8 mouse cellular contexts compared by ENCODE assay signal in the genomic region with DNA sequence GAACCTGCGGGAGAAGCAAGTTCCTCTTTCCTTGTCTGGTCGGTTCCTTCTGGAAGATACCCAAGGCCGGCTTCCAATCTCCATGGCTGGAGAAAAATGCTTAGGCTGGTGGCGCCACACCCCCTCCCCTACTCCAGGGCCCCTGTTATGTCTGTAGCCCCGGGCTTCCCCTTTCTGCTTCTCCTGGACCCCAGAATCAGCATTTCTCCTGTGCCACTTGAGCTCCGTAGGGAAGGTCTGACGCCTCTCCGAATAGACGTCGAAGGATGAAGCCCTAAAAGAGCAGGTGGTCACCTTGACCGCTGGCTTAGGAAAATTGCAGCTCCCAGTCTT. TPM values are rescaled to one million over a fixed set of nuclear protein-coding genes. Genes with fewer than 3 reads are reported as not detected.
A peak's percentile ranks its signal among the peaks of the same experiment; 100 is the strongest.
DNase-seq lines count a peak whose midpoint lies in the region; ATAC-seq and TF ChIP-seq lines count a peak whose summit lies in the region.

No protein-coding gene starts in this region.

- ATAC-seq in kidney, postnatal 0 days (replicated peaks; ENCODE audit: low FRiP score, low read depth), result no peak; the same call in 1 of the 2 replicates
- peak; percentile 16; the same call in 1 of the 2 replicates for ATAC-seq in embryonic facial prominence, embryonic 13.5 days (ENCODE audit: insufficient number of reproducible peaks, insufficient read depth, low FRiP score, low TSS enrichment, low read depth)
- ATAC-seq in intestine, embryonic 16.5 days, result no peak; the same call in 1 of the 2 replicates

- no peaks in the 10 kb centered on the region for H3K27me3 ChIP-seq in kidney, postnatal 0 days (ENCODE audit: insufficient read depth, low read length)
- peaks cover 6% of the 10 kb centered on the region for H3K27me3 ChIP-seq in embryonic facial prominence, embryonic 13.5 days
- H3K27me3 ChIP-seq in intestine, embryonic 16.5 days (replicated peaks; ENCODE audit: control insufficient read depth, insufficient read depth, low read length), result no peaks in the 10 kb centered on the region
- H3K27me3 ChIP-seq in myocyte (ENCODE audit: control insufficient read depth, insufficient read depth, insufficient read length), result no peaks in the 10 kb centered on the region

- no peak for TF ChIP-seq CTCF in kidney, postnatal 0 days (IDR thresholded peaks at IDR 0.05; ENCODE audit: low read depth)

- no peaks in the 10 kb centered on the region for H3K36me3 ChIP-seq in kidney, postnatal 0 days (ENCODE audit: insufficient read depth, low read length)
- H3K36me3 ChIP-seq in embryonic facial prominence, embryonic 13.5 days, result no peaks in the 10 kb centered on the region
- no peaks in the 10 kb centered on the region for H3K36me3 ChIP-seq in intestine, embryonic 16.5 days (ENCODE audit: control insufficient read depth, insufficient read depth, low read length)
- no peaks in the 10 kb centered on the region for H3K36me3 ChIP-seq in myocyte (ENCODE audit: control insufficient read depth, insufficient read depth)

- peak overlapping the region; percentile 34 for H3ac ChIP-seq in myocyte (ENCODE audit: control insufficient read depth, insufficient read length)

- DNase-seq in kidney, postnatal 0 days (ENCODE audit: low spot score), result no peak
- no peak for DNase-seq in kidney, postnatal 25 days
- DNase-seq in adrenal gland, adult 18-20 months (ENCODE audit: low spot score in 2 of 2), result no peak
- no peak for DNase-seq in gastrocnemius, postnatal 10 days
- DNase-seq in spleen, postnatal 4 days (ENCODE audit: low spot score in 2 of 2), result no peak

- no peak for TF ChIP-seq POLR2A in myocyte (IDR thresholded peaks at IDR 0.05; ENCODE audit: insufficient read length, low read depth)

- WGBS in kidney, postnatal 0 days, result 4% methylated on average over 11 of the region's 11 CpGs
- WGBS in embryonic facial prominence, embryonic 13.5 days, result under 1% methylated on average over 11 of the region's 11 CpGs
- WGBS in intestine, embryonic 16.5 days, result 11% methylated on average over 11 of the region's 11 CpGs

- peak overlapping the region; percentile 71 for H3K9ac ChIP-seq in kidney, postnatal 0 days (ENCODE audit: low read depth, low read length)
- peak overlapping the region; percentile 85 for H3K9ac ChIP-seq in embryonic facial prominence, embryonic 13.5 days
- peak overlapping the region; percentile 69 for H3K9ac ChIP-seq in intestine, embryonic 16.5 days (ENCODE audit: low read depth, low read length)

- no peaks in the 10 kb centered on the region for H3K79me2 ChIP-seq in myocyte (ENCODE audit: control insufficient read depth, insufficient read depth)

- no peaks in the 10 kb centered on the region for H3K9me3 ChIP-seq in kidney, postnatal 0 days (replicated peaks; ENCODE audit: low read length)
- no peaks in the 10 kb centered on the region for H3K9me3 ChIP-seq in embryonic facial prominence, embryonic 13.5 days
- no peaks in the 10 kb centered on the region for H3K9me3 ChIP-seq in intestine, embryonic 16.5 days (ENCODE audit: control insufficient read depth, low read length)

- H3K27ac ChIP-seq in kidney, postnatal 0 days, result 0 out of 2 replicates have a peak overlapping the region, but pooled peaks have one; percentile 8
- H3K27ac ChIP-seq in embryonic facial prominence, embryonic 13.5 days, result peak overlapping the region; percentile 55; the same call in 1 of the 2 replicates
- no peak overlapping the region for H3K27ac ChIP-seq in intestine, embryonic 16.5 days (ENCODE audit: low read length)

- H3K4me1 ChIP-seq in kidney, postnatal 0 days (replicated peaks; ENCODE audit: insufficient read depth, low read length), result peaks cover 19% of the 10 kb centered on the region; the same call in 1 of the 2 replicates
- peaks cover 44% of the 10 kb centered on the region for H3K4me1 ChIP-seq in embryonic facial prominence, embryonic 13.5 days
- H3K4me1 ChIP-seq in intestine, embryonic 16.5 days (ENCODE audit: control insufficient read depth, insufficient read depth, low read length), result peaks cover 25% of the 10 kb centered on the region

- H3K4me2 ChIP-seq in kidney, postnatal 0 days (ENCODE audit: low read length), result peak overlapping the region; percentile 87
- peak overlapping the region; percentile 98 for H3K4me2 ChIP-seq in embryonic facial prominence, embryonic 13.5 days
- peak overlapping the region; percentile 93 for H3K4me2 ChIP-seq in intestine, embryonic 16.5 days (ENCODE audit: low read depth, low read length)
- peak overlapping the region; percentile 98 for H3K4me2 ChIP-seq in myocyte (ENCODE audit: low read depth)

- H3K4me3 ChIP-seq in kidney, postnatal 0 days (replicated peaks; ENCODE audit: low read depth, low read length), result peak overlapping the region; percentile 60
- H3K4me3 ChIP-seq in embryonic facial prominence, embryonic 13.5 days, result peak overlapping the region; percentile 72
- peak overlapping the region; percentile 66 for H3K4me3 ChIP-seq in intestine, embryonic 16.5 days (ENCODE audit: low read length)
- H3K4me3 ChIP-seq in myocyte, result peak overlapping the region; percentile 62

TF ChIP-seq in myocyte, 11 proteins besides CTCF, POLR2A, EP300 and RAD21:
- TF ChIP-seq SRF (IDR thresholded peaks at IDR 0.05; ENCODE audit: control insufficient read depth, insufficient read length, low read depth) (no peak), POLR2AphosphoS2 (IDR thresholded peaks at IDR 0.05; ENCODE audit: insufficient read length, low read depth) (no peak), MYOD1 (IDR thresholded peaks at IDR 0.05; ENCODE audit: control insufficient read depth in 1 of 3, insufficient read length in 2 of 3, low read depth in 2 of 3) (no peak), TCF12 (IDR thresholded peaks at IDR 0.05; ENCODE audit: insufficient read depth, poor library complexity, severe bottlenecking) (no peak), REST (IDR thresholded peaks at IDR 0.05; ENCODE audit: insufficient read depth, insufficient read length) (no peak), E2F4 (IDR thresholded peaks at IDR 0.05; ENCODE audit: insufficient read depth) (no peak), CEBPB (IDR thresholded peaks at IDR 0.05; ENCODE audit: insufficient read depth, poor library complexity, severe bottlenecking) (no peak), USF1 (IDR thresholded peaks at IDR 0.05; ENCODE audit: low read depth) (no peak), MYOG (IDR thresholded peaks at IDR 0.05; ENCODE audit: control insufficient read depth in 1 of 3, insufficient read depth in 1 of 3, insufficient read length in 2 of 3, low read depth in 2 of 3) (no peak), TCF3 (IDR thresholded peaks at IDR 0.05; ENCODE audit: insufficient read length, low read depth) (no peak)

RNA-seq across cellular contexts. Expression of gene Pald1, which starts 0.4 kb away (rescaled TPM):
- polyA plus RNA-seq in kidney, postnatal 0 days (2015; fragmentation: Nextera tagmentation; extraction: Ambion mirVana), result 20.2 and 24.8 TPM in 2 replicates
- polyA plus RNA-seq in embryonic facial prominence, embryonic 13.5 days (2015; fragmentation: Nextera tagmentation; extraction: Ambion mirVana), result 22.4 and 22.5 TPM in 2 replicates
- 13.2 and 15.0 TPM in 2 replicates for polyA plus RNA-seq in intestine, embryonic 16.5 days (2015; fragmentation: Nextera tagmentation; extraction: Ambion mirVana)
- polyA plus RNA-seq in myocyte (2012; fragmentation: generic; extraction: Trizol), result 14.0 TPM
- total RNA-seq in adrenal gland, adult 18-20 months (2021), result 10 to 100 TPM; 17.3 to 31.1 TPM
- total RNA-seq in gastrocnemius, postnatal 10 days (2021), result 10 to 100 TPM; 18.5 to 28.3 TPM

RNA-seq across cellular contexts. Expression of gene Nodal, which starts 34.1 kb away (rescaled TPM):
- 0.36 and 0.45 TPM in 2 replicates for polyA plus RNA-seq in kidney, postnatal 0 days (2015; fragmentation: Nextera tagmentation; extraction: Ambion mirVana)
- polyA plus RNA-seq in embryonic facial prominence, embryonic 13.5 days (2015; fragmentation: Nextera tagmentation; extraction: Ambion mirVana), result 0.15 and 0.25 TPM in 2 replicates
- polyA plus RNA-seq in intestine, embryonic 16.5 days (2015; fragmentation: Nextera tagmentation; extraction: Ambion mirVana), result 0.15 and 0.16 TPM in 2 replicates
- 0.01 TPM for polyA plus RNA-seq in myocyte (2012; fragmentation: generic; extraction: Trizol)
- total RNA-seq in adrenal gland, adult 18-20 months (2021), result not detected
- total RNA-seq in gastrocnemius, postnatal 10 days (2021), result under 1 TPM; 0.11 to 0.19 TPM
